Mouse (Mus musculus): ENCODE measurements at regions not wholly inside any gene's neighbourhood (a gene's known extent, or its start where the extent isn't known, plus 50 kb on each side); places are given as distances from the start of the nearest gene placed in this dataset.
"Not testable (repeated sequence)": the region's sequence is repeated elsewhere in the genome, so short reads cannot be mapped to it uniquely, and the experiment has no call there.

DNA sequence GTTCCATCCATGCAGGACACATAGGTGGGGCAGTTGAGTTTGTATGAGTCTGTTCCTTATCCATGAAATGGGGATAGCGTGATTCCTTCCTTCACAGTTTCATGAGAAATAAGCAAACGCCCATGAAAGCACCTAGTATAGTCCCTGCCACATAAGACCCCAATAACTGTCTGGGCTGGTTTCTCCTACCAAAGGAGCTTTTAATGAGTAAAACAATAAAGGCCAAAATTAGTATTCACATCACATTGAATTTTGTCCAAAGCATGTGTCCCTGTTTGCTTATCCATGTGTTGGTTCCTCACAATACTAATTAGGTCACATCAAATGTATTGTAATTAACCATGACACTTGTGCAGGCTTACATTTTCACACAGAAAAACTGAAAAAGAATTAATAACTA, 221.3 kb downstream of the Prdm13 start:
- no peak for DNase-seq (ENCODE audit: low read depth, low spot score)

DNA sequence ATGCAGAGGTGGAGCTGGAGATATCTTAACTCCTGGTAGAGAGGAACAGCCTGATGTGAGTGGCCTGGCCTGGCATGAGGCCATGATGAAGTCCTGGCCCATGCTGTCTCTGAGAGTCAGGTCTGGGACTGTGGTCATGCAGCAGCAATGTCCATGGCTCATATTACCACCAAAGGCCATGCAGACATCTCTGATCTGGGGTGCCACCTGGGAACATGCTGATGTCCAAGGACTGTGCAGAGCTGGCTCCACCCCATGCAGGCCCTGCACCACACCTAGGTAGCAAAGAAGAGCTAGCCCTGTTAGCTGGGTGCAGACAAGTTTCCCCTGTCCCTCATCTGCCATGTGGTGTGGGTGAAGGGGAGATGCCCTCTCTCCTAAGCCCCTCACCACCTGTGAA, 244.5 kb downstream of the Prdm13 start:
- no peak for DNase-seq (ENCODE audit: low read depth, low spot score)

DNA sequence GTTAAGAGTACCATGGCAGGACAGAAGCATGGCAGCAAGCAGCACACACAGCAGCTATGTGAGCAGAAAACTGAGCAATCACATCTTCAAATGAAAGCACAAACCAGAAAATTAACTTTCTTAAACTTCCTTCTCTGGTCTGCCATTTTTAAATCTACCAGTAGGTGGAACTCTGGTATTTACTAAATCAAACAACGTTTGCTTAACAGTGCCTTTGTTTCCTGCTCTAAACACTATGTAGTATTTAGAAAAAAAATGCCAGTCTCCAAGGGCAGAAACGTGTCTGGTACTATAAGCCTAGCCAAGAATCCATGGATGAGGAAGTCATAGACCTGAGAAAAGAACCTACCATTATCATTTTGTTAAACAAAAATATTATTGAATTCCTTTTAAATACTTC, 249.1 kb downstream of the Prdm13 start:
- DNase-seq (ENCODE audit: low read depth, low spot score) = peak; percentile 6

DNA sequence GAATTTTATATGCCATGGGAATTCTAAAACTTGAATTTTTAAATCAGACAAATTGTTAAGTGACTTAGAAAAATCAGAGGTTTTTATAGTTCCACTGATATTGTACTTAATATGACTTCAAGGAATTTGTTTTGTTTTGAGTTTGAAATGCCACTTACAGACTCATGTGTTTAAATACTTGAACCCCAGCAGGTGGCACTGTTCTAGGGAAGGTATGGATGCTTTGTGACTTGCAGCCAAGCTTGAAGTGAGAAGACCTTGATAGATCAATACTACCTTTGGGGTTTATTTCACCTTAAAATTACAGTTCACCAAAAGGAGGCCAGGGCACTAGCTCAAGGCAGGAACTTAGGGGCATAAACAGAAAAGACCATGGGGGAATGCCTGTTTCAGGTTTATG, 277.9 kb downstream of the Prdm13 start:
- DNase-seq (ENCODE audit: low read depth, low spot score) = peak; percentile 5

DNA sequence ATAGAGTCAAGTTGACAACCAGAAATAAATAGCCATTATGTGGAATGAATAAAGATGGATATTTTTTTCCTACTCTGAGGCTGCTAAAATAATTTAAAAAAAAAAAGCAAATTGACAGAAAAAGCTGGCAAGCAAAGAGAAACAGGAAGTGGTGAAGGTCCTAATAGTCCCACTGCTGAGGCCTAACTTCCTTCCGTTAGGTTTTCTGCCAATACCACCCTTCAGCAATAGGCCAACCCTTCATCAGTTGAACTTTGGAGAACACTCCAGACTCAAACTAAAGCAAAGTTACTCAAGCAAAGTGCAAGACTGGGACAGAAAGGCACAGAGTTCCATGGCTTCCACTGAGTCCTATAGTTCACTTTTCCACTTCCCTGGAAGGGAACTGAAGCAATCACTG, 316.4 kb downstream of the Prdm13 start:
- no peak for DNase-seq (ENCODE audit: low read depth, low spot score)

DNA sequence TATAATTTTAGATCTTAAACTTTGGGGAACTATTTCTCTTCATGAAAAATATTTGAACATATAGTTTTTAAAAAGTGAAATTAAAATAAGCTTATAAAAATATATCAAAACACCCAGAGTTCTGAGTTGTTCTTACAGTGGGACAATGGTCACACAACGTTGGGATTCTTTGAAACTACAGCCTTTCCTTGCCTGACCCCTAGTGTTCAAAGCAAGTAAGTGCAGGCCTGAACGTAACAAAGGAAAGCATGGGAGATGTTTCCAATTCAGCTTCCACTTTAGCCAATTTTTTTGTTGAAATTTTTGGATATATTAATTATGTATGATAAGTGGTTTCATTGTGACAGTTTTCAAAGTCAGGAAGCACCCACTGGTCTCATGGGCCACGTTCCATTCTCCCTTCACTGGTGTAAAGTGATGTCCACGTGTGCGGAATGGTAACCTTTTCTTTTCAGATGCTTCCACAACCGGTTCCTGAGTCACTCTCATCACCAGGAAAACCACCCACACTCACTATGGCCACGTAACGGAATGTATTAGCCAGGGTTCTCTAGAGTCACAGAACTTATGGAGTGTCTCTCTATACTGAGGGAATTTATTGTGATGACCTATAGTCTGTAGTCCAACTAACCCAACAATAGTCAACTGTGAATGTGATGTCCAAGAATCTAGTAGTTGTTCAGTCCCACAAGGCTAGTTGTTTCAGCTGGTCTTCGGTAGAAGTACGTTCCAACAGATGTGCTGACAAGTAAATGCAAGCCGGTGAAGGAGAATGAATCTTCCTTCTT, 317.3 kb downstream of the Prdm13 start:
- peak; percentile 3 for DNase-seq (ENCODE audit: low read depth, low spot score)

DNA sequence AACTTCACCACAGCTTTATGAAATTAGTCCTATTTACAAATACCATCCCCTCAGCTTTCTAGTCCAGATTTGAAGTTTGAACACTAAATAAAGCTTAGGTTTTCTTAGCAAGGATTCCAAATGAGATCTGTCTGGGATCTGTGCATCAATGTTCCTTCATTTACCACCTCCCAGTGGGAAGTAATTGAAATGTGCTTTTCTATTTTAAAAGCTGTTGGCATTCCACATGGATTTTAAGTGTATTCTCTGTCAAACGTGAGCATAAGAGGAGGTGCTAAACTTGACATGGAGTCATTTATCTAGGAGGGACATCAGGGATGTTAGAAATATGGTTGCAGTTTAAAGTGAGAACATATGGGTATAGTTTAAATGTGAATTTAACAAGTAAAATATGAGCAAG, 364.0 kb downstream of the Prdm13 start:
- peak; percentile 17 for DNase-seq (ENCODE audit: low read depth, low spot score)

DNA sequence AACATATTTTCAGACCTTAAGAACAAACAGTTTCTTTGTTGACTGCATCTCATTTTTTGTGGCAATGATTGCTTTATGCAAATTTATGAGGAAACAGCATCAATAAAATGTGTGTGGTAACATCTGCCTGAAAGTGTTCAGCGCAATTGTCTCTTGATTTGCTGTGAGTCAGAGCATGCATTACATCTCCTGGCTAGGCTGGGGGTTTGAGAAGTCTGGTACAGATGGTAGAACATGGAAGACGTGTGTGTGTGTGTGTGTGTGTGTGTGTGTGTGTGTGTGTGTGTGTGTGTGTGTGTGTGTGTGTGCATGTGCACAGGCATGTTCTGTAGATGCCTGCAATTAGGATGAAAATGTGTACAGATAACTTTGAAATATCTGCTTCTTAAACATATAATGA, 376.5 kb downstream of the Prdm13 start:
- not testable (repeated sequence) for DNase-seq (ENCODE audit: low read depth, low spot score)

DNA sequence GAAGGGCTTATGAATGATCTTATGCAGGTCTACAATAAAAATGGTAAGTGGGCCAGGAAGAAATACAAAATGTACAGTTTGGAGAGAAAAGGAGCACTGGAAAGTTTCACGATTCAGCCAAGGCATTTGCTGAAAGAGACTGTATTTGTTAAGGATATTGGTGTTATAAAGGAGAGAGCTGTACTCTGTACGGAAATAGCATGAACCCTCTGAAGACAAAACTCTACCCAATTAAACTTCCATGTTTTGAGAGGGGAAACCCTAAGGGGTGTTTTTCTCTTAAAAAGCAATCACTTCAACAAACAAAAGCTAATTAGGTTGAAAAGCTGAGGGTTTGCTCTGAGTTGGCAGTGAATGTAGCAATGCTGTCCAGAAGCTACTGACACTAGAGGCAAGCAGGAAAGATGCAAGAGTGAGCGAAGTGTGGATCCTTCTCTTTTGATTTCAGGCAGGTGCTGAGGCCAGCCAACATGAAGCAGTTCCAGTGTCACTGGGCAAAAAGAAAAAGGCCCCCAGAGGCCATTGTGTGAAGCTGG, 378.2 kb downstream of the Prdm13 start:
- DNase-seq (ENCODE audit: low read depth, low spot score) = no peak

DNA sequence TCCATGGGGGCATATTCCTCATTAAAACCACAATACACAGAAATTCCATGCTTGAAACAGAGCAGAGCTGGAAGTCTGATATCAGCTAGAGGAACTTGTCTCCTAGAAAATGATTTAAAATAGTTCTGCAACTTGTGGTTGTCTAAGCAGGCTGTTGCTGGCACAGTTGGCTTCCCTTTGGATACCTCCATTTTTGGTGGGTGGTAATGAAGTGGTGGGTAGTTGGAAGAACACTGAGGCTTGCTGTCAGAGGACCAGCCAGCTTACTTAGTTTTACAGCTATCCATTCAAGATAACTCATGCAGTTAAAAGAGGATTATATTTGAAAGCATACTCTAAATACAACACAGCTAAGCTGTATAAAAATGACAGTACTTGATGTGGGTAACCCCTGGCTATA, 385.6 kb downstream of the Prdm13 start:
- DNase-seq (ENCODE audit: low read depth, low spot score) = peak; percentile 60

DNA sequence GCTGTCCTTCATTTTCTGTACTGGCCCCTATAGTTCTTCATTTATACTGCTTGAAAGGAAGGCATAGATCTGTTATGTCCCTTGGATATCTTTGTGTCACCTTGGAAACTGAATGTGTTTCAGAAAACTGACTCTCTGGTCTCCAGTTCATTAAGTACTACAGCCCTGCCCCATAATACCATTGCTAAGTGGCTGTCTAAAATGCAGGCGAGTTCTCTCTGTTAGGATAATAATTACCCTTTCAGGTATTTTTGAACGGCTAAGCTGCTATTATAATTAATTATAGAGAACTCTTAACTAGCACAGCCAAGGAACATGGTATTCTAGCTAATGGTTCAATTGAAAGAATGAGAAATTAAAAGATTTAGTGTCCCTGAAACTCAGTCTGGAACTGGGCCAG, 418.5 kb downstream of the Prdm13 start:
- DNase-seq (ENCODE audit: low read depth, low spot score) = peak; percentile 13

DNA sequence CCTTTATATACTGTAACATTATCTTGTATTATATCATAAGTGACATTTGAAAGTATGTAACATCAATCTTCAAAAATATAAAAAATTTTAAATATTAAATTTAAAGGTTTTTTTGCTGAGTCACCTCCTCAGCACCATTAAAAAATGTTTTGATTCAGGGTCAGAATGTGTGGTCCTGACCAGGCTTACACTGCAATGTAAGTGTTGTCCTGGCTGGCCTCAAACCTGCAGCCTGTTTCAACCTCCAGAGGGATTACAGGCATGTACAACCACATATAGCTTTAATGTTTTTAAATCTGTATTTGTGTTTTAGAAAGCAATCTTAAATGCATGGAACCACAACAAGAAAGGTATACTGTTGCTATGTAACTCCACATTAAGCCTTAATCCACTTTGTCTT, 418.9 kb downstream of the Prdm13 start:
- DNase-seq (ENCODE audit: low read depth, low spot score) = no peak

DNA sequence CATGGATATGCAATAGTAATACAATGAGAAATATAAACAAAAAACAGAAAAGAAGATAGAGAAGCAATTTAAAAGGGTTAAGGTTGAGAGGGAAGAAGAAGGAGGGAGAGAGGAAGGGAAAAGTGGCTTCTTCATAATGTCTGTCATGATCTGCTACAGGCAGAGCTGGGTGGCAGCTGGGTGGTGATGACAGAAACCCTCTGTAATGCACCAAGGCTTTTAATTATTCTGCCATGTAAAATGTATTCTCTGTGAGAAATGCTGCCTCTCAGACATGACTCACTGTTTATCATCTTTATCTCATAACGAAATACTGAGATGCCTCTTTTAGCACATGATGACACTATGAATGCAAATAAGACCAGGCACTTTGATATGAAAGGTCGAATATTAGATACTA, 435.4 kb downstream of the Prdm13 start:
- no peak for DNase-seq (ENCODE audit: low read depth, low spot score)

DNA sequence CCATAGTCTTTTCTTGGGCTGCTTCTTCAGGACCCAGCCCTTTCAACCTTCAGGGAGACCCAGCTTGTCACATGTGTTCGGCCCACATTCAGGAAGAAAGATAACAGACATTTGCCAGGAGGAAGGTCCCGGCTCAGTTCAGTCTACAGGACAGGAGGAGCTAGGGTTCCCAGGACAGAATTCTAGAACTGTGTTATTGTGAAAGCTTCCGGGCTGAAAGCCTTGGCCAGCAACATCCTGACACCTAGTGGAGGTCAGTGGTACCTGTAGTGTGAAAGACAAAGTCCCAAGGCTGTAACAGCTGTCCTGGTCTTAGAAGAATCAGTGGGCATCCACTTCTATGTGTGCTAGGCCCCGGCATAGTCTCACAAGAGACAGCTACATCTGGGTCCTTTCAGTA, 463.1 kb downstream of the Prdm13 start:
- no peak for DNase-seq (ENCODE audit: low read depth, low spot score)

DNA sequence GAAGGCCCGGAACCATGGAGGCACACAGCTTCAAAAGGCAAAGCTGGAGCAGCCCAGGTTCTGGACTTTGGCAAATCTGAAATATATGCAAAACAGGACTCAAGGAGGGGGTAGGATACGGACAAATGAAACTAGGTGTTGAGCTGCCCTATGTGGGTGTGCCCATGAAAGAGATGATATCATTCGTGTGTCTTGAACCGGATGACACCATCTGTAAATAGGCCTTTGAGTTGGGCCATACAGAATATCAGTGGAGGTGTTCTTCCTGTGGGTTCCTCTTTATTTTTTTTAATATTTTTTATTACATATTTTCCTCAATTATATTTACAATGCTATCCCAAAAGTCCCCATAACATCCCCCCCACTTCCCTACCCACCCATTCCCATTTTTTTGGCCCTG, 478.1 kb downstream of the Prdm13 start:
- DNase-seq (ENCODE audit: low read depth, low spot score) = no peak

DNA sequence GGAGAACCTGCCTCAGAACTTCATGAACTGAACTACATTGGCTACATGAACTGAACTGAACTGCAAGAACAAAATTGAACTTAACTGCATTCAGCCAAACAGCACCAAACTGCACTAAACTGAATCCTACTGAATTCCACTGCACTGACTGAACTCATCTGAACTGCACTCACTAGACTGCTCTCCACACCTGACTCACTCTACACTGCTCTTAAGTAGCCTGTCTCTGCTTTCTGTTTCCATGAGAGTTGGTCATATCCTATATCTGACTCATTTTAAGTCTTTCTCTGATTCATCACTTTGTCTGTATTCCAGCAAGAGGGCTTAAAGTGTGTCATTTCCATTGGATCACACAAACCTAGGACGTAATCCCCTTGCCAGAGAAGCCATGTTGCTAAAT, 490.1 kb downstream of the Prdm13 start:
- no peak for DNase-seq (ENCODE audit: low read depth, low spot score)

DNA sequence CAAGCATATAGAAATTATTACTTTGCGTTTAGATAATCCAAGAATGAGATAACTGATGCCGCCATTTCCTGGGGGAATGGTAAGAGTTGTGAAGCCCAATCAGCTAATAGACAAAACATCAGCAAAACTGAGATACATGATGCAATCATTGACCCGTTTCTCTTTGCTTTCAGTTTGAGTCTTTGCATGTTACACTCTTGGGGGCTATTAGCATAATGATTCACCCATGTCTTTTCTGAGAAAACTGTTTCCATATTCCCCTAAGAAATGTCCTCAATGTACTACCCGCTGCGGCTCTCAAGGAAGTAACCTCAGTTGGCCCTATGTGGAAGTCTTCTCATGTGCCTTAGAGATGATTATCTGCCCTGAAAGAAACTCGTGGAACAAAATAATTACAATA, 512.0 kb downstream of the Prdm13 start:
- no peak for DNase-seq (ENCODE audit: low read depth, low spot score)

DNA sequence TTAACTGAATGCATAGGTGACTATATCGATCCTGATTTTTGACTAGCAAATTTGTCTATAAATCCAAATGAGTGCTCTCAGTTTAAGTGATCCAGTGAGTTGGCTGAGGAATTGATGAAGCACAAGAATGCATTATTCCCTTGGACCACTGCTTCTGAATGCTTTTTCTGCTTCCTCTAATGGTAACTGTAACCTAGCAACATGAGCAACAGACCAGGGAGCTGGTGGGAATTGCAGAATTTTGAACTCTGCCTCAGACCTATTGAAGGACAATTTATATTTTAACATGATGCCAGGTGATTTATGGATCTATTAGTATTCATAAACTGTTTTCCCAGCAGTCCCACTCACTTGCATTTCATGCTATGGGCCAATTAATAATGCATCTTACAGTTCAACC, 512.7 kb downstream of the Prdm13 start:
- DNase-seq (ENCODE audit: low read depth, low spot score) = no peak

DNA sequence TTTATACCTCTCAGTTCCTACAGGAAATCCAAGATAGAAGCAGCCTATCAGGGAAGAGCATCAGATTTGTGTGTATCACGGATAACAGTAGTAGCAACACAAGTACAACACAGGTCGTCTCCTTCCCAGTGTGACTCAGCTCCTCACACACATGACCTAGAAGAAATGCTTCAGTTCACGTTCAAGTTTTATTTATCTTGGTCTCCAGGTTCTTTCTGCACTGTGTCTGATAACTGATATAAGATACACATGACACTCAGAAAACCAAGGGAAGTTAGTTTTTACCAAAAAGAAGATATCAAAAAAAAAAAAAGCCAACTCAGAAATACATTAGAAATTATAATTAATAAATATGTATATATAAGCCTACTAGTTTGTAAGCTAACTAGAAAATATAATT, 515.0 kb downstream of the Prdm13 start:
- no peak for DNase-seq (ENCODE audit: low read depth, low spot score)

DNA sequence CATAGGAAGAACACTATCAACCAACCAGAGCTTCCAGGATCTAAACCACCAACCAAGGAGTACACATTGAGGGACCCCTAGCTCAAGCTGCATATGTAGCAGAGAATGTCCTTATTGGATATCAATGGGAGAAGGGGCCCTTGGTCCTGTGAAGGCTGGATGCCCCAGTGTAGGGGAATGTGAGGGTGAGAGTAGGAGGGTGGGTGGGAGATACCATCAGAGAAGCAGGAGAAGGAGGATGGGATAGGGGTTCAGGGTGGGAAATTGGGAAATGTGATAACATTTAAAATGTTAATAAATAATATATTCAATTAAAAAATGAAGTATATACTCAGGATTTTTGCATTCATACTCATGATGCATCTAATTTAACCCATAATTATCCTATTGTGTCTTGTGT, 523.6 kb downstream of the Prdm13 start:
- no peak for DNase-seq (ENCODE audit: low read depth, low spot score)

DNA sequence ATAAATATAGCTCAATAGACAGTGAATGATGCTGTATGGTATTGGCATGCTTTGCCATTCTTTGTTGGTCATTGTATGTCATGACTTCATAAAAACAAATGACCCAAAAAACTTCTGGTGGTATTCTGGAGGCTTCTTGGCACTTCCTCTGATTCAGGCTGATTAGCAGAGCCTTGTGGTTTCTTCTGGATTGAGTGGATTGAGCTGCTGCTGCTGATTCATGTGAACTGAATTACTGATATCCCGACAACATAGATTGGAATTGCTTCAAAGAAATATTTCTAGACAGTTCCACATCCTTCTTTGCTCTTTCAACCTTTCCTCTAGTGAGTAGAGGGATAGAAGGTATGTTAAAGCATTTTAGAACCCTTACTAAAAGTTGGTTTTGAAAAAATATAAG, 559.9 kb downstream of the Prdm13 start:
- no peak for DNase-seq (ENCODE audit: low read depth, low spot score)

DNA sequence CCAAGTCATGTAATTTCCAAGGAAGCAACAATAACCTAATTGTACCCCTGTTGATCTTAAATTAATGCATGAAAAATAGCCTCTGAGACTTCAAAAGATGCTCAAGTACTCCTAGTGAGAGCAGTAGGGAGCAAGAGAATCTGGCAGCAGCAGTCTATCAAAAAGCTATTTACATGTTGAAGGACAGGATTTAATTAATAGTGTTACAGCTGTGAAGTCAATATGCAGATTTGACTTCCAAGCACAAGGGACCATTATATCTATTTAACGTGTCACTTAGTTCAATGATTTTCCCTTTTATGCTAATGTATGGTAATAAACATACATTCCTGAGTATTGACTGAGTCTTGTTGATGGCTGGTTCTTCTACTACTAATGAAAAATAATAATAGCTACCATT, 590.0 kb downstream of the Prdm13 start:
- DNase-seq (ENCODE audit: low read depth, low spot score) = peak; percentile 3

DNA sequence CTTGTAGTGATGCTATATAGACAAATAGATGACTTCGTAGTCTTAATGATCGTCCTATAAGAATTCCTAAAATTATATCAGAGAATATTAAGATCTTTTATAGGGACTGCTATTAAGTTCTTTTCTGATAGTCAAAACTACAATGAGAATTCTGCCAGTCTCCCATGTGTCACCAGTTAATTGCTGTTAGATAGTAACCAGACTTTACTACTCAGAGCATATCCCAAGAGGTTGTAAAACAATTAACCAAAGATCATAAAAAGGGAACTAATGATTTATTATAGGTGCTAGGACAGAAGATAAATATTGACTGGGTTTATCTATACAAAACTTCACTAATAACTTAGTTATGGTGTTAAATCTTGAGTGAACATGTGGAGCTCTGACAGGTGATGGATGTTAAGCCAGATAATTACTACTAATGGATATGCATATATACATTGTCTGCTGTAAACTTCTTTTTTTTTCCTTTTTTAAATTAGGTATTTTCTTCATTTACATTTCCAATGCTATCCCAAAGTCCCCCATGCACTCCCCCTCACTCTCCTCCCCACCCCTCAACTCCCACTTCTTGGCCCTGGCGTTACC, 615.5 kb downstream of the Prdm13 start:
- DNase-seq (ENCODE audit: low read depth, low spot score) = no peak

All from telencephalon, adult 2 months (tissue).